Mouse (Mus musculus) embryonic facial prominence, embryonic 14.5 days (tissue): ENCODE data around the gene Stub1. TPM values are rescaled to one million over a fixed set of nuclear protein-coding genes. Genes with fewer than 3 reads are reported as not detected.

ENCODE experiments used
- ATAC-seq: fragments of 200-750 bp; cut with Nextera tagmentation; 2 replicates; pipeline ENCODE4 v1.8.0; 2017; ENCODE audit warnings: low read depth, moderate number of reproducible peaks, moderate TSS enrichment
- DNase-seq: peaks from one replicate; pipeline ENCODE4 v3.0.0-alpha.2; 2015; ENCODE audit warnings: low spot score
- H3K27ac ChIP-seq: fragments of 300-500 bp; sonication (generic); replicated peaks from 2 replicates; pipeline ENCODE4 v1.5.1; 2014; ENCODE audit warnings: low read depth, mild to moderate bottlenecking, low read length, moderate library complexity
- H3K27me3 ChIP-seq: fragments of 300-500 bp; sonication (generic); replicated peaks from 2 replicates; pipeline ENCODE4 v1.6.1; 2014; ENCODE audit warnings: low read length; ENCODE audit not compliant: control insufficient read depth, insufficient read depth
- H3K36me3 ChIP-seq: fragments of 300-500 bp; sonication (generic); 2 replicates; pipeline ENCODE4 v1.6.1; 2014; ENCODE audit warnings: low read length, mixed read lengths; ENCODE audit not compliant: control insufficient read depth, insufficient read depth
- H3K4me1 ChIP-seq: fragments of 300-500 bp; sonication (generic); 2 replicates; pipeline ENCODE4 v1.6.1; 2014; ENCODE audit warnings: antibody characterized with exemption, low read length; ENCODE audit not compliant: control insufficient read depth, insufficient read depth
- H3K4me2 ChIP-seq: fragments of 300-500 bp; sonication (generic); 2 replicates; pipeline ENCODE4 v1.6.1; 2014; ENCODE audit warnings: low read depth, mild to moderate bottlenecking, low read length, moderate library complexity, mixed read lengths
- H3K4me3 ChIP-seq: fragments of 300-500 bp; sonication (generic); 2 replicates; pipeline ENCODE4 v1.5.1; 2014; ENCODE audit warnings: low read depth, mild to moderate bottlenecking, low read length
- H3K9ac ChIP-seq: fragments of 300-500 bp; sonication (generic); 2 replicates; pipeline ENCODE4 v1.6.1; 2014; ENCODE audit warnings: low read depth, mild to moderate bottlenecking, low read length, moderate library complexity, mixed read lengths
- H3K9me3 ChIP-seq: fragments of 300-500 bp; sonication (generic); 2 replicates; pipeline ENCODE4 v1.6.1; 2016; ENCODE audit warnings: low read length; ENCODE audit not compliant: control insufficient read depth
- WGBS: fragments of 180-500 bp; shearing (Covaris S2); extraction: QIAGEN DNeasy Blood & Tissue Kit; methylation state at CpG from one replicate; pipeline ENCODE4 v1.1.7; 2014; 5-methylcytosine and 5-hydroxymethylcytosine counted together
- polyA plus RNA-seq: library from polyadenylated mRNA; unstranded; fragments of >200 nt; fragmentation: Nextera tagmentation; extraction: Ambion mirVana; gene quantifications from 2 replicates; pipeline ENCODE4 v1.2.1, GENCODE M21; 2014

Stub1 gene
- polyA plus RNA-seq, 1 experiment from 2014 or later: 314 TPM

DNA sequence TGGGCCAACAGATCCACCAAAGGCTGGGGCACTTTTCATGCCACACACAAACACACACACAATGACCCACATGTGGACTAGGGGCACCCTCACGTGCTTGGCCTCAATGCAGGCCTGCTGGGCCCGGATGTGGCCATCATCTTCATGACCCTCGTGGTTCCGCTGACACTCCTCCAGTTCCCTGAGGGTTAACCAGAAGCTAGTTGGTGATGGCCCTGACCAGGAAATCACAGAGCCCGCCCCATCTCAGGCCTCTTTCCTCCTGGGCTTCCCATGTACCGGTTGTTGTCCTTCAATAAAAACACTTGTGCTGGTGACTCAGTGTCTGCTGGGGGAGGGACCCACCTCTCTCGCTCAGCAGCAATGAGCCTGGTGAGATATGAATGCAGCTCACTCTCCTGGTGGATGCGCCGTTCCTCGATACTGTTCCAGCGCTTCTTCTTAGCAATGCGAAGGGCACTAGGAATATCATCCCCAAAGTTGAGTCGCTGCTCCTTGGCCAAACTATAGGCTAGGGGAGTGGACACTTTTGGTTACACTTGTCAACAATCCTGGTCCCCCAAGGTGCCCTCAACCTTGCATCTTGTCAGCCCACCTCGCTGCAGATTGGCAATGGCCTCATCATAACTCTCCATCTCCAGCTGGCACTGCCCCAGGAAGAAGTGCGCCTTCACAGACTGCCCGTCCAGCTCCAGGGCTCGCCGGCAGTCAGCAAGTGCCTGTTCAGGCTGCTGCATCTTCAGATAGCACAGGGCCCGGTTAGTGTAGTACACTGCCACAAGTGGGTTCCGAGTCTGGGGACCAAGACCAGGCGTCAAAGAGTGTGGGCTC is 1.5 kb downstream of the Stub1 start:
- ATAC-seq: no peak
- H3K27ac ChIP-seq: peak overlapping the region; percentile 86
- H3K9ac ChIP-seq: peak overlapping the region; percentile 90
- H3K9me3 ChIP-seq: no peaks in the 10 kb centered on the region
- WGBS: 61% methylated on average over 21 of the region's 21 CpGs
- H3K4me2 ChIP-seq: peak overlapping the region; percentile 86
- DNase-seq: no peak
- H3K4me1 ChIP-seq: peaks cover 43% of the 10 kb centered on the region
- H3K27me3 ChIP-seq: no peaks in the 10 kb centered on the region
- peaks cover 34% of the 10 kb centered on the region for H3K36me3 ChIP-seq
- peak overlapping the region; percentile 87 for H3K4me3 ChIP-seq

GRCm38 (mm10) chr17:25830806-25831431 is 2.3 kb downstream of the Stub1 start:
- Histone ChIP-seq H3K9me3 (no peaks in the 10 kb centered on the region), H3K4me1 (peaks cover 38% of the 10 kb centered on the region), H3K36me3 (peaks cover 41% of the 10 kb centered on the region), H3K4me2 (peak overlapping the region; percentile 86; the same call in 1 of the 2 replicates), H3K9ac (peak overlapping the region; percentile 90; the same call in 1 of the 2 replicates), H3K27me3 (no peaks in the 10 kb centered on the region), H3K4me3 (peak overlapping the region; percentile 87), H3K27ac (no peak overlapping the region)
- ATAC-seq: no peak
- DNase-seq: no peak
- 84% methylated on average over 13 of the region's 14 CpGs for WGBS

GRCm38 (mm10) chr17:25830200-25830753 is 2.9 kb downstream of the Stub1 start:
- 82% methylated on average over 4 of the region's 4 CpGs for WGBS
- peak overlapping the region; percentile 76; the same call in 1 of the 2 replicates for H3K4me2 ChIP-seq
- H3K36me3 ChIP-seq: peaks cover 45% of the 10 kb centered on the region
- ATAC-seq (no peak), DNase-seq (no peak)
- H3K4me3 ChIP-seq: peak overlapping the region; percentile 52; the same call in 1 of the 2 replicates
- H3K9ac ChIP-seq: peak overlapping the region; percentile 76; the same call in 1 of the 2 replicates
- H3K27ac ChIP-seq: no peak overlapping the region
- H3K9me3 ChIP-seq: no peaks in the 10 kb centered on the region
- peaks cover 38% of the 10 kb centered on the region for H3K4me1 ChIP-seq
- no peaks in the 10 kb centered on the region for H3K27me3 ChIP-seq

- peak overlapping the region; percentile 90 for H3K27ac ChIP-seq
- no peaks in the 10 kb centered on the region for H3K27me3 ChIP-seq
- DNase-seq (no peak), ATAC-seq (no peak)
- no peaks in the 10 kb centered on the region for H3K9me3 ChIP-seq
- H3K9ac ChIP-seq: peak overlapping the region; percentile 76
- peaks cover 36% of the 10 kb centered on the region for H3K4me1 ChIP-seq
- peaks cover 45% of the 10 kb centered on the region for H3K36me3 ChIP-seq
- WGBS: 31% methylated on average over 8 of the region's 8 CpGs
- peak overlapping the region; percentile 76 for H3K4me2 ChIP-seq
- H3K4me3 ChIP-seq: peak overlapping the region; percentile 52
Measured at GRCm38 (mm10) chr17:25829558-25830017, 3.6 kb downstream of the Stub1 start.

GRCm38 (mm10) chr17:25828712-25829557 is 4.3 kb downstream of the Stub1 start, which contains the start of gene Jmjd8:
Jmjd8 (plus strand) TSS chr17:25828867.
- DNase-seq: peak; percentile 94
- Histone ChIP-seq H3K9ac (peak within 1 kb of the TSS; percentile 76), H3K4me3 (peak within 1 kb of the TSS; percentile 52), H3K9me3 (no peaks in the 10 kb centered on the region), H3K4me1 (peaks cover 36% of the 10 kb centered on the region), H3K4me2 (peak within 1 kb of the TSS; percentile 76), H3K27ac (peak within 1 kb of the TSS; percentile 90), H3K36me3 (peaks cover 45% of the 10 kb centered on the region), H3K27me3 (no peaks in the 10 kb centered on the region)
- peak; percentile 62 for ATAC-seq
- 2% methylated on average over 32 of the region's 32 CpGs for WGBS

DNA sequence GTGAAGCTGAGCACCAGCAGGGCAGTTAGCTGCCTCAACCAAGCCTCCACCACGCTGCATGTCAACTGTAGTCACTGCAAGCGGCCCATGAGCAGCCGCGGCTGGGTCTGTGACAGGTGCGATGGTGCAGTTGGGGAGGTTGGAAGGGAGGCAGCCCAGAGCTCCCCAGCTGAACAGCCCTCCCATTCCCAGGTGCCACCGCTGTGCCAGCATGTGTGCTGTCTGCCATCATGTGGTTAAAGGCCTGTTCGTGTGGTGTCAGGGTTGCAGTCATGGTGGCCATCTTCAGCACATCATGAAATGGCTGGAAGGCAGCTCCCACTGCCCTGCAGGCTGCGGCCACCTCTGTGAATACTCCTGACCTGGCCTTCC is 5.0 kb downstream of the Stub1 start:
- H3K4me2 ChIP-seq: peak overlapping the region; percentile 76
- no peaks in the 10 kb centered on the region for H3K9me3 ChIP-seq
- H3K9ac ChIP-seq: peak overlapping the region; percentile 76; the same call in 1 of the 2 replicates
- 81% methylated on average over 8 of the region's 8 CpGs for WGBS
- peaks cover 45% of the 10 kb centered on the region for H3K36me3 ChIP-seq
- peak overlapping the region; percentile 52 for H3K4me3 ChIP-seq
- peaks cover 35% of the 10 kb centered on the region for H3K4me1 ChIP-seq
- H3K27ac ChIP-seq: no peak overlapping the region; the same call in 1 of the 2 replicates
- ATAC-seq (no peak), DNase-seq (no peak)
- H3K27me3 ChIP-seq: no peaks in the 10 kb centered on the region

DNA sequence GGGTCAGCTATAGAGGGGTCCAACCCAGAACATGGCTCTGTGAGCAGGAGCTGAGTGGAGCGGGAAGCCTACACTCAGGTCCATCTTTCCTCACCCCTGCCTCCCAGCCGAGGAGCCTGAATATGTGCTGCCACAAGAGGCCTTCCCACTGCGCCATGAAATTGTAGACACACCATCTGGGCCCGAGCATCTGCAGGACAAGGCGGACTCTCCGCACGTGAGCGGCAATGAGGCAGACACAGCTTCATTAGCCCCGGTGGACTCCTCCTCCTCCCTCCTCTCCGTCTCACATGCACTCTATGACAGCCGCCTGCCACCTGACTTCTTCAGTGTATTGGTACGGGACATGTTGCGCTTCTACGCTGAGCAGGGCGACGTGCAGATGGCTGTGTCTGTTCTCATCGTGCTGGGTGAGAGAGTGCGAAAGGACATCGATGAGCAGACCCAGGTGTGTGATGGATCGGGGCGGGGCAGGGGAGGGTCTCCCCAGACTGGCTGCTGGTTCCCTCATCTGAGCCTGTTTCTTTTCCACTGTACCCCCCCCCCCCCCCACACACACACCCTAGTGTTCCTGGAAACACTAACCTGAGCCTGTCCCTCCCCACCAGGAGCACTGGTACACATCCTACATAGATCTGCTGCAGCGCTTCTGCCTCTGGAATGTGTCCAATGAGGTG is 5.5 kb downstream of the Stub1 start:
- H3K4me2 ChIP-seq: no peak overlapping the region
- H3K4me1 ChIP-seq: peaks cover 35% of the 10 kb centered on the region
- 93% methylated on average over 19 of the region's 22 CpGs for whole genome bisulfite sequencing
- H3K36me3 ChIP-seq: peaks cover 45% of the 10 kb centered on the region
- DNase-seq (no peak), ATAC-seq (no peak)
- H3K9me3 ChIP-seq: no peaks in the 10 kb centered on the region
- no peak overlapping the region for H3K4me3 ChIP-seq
- no peak overlapping the region for H3K9ac ChIP-seq
- H3K27ac ChIP-seq: no peak overlapping the region
- H3K27me3 ChIP-seq: no peaks in the 10 kb centered on the region
